Mouse (Mus musculus): ENCODE data around the gene Wdr25.

Wdr25 gene

DNA sequence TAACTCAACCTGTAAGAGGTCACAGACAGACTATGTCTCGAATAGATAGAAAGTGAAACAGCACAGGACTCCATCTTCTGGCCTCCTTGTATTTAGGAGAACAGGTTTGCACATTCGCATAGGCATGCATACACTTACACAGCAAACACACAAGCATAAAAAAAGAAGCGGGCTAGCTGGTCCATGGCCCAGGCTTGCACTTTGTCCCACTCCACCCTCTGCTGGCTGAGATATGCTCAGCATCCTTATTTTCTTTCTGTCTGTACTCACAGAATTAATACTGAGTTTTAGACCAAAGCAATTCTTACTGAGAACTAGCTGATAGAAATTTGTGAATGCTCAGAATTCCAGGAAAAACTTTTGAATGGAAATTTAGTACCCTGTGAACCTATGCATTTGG, 2.6 kb downstream of the Wdr25 start:
- DNase-seq, result peak in 1 of 2 experiments; percentile 60

DNA sequence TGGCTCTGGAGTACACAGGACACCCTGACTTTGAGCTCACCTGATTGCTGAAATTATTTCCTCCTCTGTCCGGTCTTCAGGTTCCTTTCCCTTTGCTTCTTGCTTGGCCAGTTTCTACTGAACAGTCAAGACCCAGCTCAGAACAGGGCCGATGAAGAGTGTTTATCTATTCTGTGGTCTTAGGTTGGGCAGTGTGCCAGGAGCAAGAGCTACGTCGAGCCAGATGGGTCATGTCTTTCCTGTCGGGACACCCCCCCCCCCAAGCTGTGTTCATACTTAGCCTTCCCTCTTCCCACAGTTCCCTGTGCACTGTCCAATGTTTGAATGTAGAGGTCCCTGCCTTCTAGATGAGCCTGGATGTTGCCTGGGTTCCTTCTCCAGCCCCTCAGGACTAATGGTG, 7.9 kb downstream of the Wdr25 start:
- no peak for DNase-seq

DNA sequence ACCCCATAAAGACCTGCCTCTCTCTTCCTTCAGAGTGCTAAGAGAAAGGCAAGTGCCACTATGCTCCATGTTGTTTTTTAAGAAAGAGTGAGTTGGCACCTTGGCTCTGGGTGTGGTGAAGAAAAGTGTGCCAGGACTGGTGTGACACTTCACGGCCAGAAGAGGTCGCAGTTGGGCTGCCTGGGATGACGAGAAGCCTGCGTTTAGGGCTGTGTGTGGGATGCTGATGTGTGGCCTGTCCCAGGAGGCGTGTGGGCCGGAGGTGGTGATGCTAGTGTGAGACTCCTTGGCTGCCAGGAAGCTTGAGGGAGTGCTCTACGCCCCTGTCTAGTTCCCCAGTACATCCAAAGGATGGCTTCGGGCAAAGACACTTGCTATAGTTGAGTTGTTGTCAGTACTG, 9.5 kb downstream of the Wdr25 start:
- peak; percentile 53 for DNase-seq

DNA sequence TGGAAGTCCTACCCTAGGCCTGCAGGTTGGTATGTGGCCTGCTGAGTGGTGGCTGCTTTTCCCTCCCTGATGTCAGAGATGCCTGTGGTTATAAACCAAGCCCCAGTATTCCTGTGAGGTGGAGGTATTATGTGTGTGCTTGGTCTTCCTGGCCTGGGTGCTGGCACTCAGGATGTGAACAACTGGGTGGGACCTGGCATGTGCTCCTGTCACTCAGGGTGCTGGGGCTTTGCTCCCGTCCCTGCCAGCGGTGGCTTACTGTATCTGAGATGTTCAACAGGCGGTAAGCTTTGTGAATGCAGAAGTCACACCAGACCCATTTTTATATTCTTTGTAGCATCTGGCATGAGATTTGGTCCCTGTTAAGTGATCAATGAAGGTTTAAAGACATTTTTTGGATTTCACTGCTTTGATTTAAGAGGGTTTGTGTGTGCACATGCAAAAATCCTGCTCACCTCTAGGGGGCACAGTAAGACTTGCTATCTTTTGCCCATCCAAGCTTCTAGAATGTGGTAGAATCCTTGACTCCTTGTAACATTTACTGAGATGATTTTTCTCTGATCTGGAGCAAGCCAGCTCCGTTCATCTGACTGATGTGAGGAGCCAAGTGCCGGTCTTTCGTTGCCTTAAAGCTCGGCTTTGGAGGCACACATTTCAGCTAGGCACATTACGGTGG, 10.3 kb downstream of the Wdr25 start:
- DNase-seq, result peak; percentile 54 to 69

DNA sequence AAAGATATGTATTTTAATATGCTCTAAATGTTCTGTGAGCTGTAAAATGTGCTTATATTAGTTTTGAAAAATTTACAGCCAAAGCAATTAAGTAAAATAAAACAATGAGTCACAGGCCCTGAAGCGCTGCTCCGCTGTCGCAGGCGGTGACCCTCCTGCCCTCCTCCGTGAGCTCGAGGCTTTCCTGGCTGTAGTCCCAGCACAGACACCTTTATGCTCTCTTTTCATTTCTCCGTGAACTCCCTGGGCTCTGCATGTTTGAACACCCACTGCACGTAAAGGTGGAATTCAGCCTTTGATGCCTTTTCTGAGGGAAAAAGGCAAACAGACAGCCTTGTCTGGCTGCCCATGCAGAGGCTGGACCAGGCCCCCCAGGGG, 10.8 kb downstream of the Wdr25 start:
- no peak for DNase-seq

DNA sequence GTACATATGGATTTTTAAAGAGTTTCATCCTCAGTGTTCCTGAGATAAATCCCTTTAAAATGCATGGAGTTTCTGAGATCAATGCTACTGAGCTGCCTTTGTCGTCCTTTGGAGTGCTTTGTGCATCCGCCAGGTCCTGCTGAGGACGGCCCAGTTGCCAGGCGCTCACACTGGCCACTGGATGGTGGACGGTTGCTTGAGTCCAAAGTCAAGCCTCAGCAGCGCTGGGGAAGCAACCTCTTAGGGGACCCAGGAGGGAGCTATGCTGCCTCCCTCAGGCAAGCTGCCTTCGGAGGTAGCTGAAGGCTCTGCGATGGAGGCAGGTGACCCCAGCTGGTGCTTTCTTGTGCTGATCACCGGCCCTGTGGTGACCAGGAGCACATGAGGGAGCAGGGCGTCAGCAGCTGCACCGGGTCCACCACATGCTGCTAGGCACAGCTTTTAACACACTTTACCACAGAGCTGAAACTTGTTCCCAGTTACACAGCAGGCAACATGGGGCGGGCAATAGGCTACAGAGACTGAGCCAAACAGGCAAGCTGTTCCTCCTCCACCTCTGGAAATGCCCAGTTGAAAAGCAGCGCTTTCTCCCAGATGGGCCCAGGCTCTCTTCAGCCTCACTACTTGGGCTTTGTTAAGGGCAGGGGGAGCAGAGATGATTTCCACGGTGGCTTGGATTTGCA, 12.3 kb downstream of the Wdr25 start:
- DNase-seq, result no peak

DNA sequence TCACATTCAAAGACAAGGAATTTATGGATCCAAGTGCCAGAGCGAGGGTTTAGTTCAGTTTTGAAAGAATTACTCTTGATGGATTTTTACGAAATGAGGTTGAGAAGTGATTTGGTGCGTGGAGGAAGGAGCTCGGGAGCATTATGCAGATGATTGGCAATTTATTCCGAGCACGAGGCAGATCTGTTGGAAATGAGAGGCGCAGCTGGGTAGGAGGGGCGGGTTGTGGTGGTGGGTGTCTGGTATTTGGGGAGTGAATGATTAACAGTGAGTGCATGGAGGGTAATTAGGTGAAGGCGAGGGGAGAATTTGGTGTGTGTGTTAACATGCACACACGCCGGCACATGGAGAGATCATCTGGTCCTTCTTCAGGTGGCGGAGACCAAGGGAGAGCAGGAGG, 13.0 kb downstream of the Wdr25 start:
- no peak for DNase-seq

DNA sequence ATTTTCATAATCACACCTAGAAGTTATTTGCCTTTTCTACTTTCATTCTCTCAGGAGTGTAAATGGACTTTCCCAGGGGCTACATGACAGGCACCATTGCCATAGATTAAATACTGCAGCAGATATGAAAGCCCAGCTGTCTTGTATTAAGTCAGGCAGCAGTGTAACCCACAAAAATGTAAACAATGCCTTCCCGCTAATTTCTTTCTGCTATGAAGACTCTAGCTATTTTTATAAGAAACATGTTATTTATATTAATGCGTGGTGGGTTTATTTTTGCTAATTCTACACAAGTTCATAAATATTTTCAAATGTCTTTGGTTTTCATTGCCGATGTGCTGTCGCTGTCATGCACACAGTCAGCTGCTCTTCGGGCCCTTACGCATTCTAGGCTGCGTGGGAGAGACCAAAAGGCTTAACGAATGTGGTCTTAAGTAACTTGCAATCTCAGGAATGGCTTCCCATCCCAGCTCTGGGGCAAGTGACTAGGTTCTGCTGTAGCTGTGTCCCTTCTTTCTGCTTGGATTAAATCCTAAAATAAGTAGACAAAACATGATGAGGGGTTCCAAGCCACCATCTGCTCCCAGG, 16.5 kb downstream of the Wdr25 start:
- DNase-seq, result no peak

DNA sequence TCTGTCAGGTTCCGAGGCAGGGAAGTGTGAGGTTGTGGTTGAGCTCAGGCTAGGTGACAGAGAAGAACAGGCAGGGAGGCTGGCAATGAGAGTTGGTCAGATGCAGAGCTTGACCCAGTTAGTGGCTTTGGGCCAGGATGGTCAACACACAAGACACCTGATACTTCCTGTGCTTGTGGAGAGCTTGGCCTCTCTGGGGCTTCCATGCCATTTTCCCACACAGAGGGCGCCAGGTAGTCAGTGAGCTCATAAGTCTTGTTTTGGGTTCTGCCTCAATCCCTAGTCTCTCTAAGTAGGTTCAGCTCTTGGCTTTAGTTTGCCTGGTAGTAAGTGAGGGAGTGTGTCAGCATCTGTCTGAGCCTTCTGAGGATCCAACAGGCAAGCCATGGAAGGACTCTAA, 19.0 kb downstream of the Wdr25 start:
- DNase-seq, result no peak

DNA sequence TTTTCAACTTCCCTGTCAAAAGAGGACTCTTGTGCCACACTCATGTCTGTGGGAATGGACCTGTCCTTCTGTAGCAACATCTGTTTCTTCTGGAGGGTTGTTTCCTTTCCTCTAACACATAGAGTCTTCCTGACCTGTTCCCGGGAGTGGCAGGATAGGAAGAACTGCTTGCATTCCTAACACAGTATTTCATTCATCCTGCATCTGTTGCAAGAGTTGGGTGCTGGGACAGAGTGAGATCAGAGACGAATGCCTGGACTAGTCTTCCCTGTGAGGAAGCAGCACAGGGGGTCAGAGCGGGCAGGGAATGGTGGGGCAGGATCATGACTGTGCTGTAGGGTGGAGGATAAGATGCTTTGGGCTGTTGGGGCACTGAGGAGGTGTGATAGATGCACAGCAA, 20.8 kb downstream of the Wdr25 start:
- DNase-seq, result no peak

DNA sequence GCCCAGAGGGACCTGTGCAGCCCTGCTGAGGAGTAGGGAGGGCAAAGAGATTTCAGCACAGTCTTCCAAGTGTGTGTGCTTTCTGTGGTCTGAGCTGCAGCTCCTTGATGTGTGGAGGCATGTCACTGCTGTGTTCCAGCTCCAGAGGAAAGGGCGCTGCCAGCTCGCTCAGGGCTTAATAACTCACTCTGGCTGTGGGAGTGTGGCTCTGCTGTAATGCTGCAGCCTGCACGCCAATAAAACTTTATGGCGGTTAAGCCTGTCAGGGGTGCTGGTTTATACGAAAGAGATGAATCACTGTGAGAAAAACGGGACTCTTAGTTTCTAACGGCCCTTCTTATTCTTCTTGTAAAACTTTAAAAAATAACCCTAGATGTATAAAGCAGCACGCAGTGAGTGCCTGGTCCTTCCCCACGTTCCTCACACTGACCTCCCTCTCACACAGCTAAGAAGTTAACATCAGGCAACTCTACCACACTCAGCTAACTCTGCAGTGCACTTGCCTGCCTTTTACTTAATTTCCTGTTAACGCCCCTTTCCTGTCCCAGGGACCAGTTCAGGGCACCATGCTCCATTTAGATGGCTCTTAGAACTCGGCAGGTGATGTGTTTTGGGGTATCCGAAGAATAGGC, 21.4 kb downstream of the Wdr25 start:
- DNase-seq, result no peak

DNA sequence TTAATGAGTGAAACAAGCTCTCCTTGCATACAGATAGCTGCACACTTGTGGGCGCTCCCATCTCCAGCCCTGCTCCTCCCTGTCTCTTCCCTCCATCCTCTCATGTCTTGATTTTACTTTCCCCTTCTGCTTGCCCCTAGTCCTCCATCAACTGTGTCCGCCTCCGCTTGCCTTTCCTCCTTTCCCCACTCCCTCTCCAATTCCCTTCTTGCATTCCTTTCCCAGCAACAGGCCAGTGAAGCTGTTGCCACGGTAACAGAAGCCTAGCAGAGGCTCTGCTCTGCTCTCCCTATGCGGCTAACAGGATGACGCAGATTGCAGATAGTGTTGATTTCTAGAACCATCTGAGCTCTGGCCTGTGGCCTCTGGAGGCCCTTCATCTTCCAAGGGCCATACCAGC, 22.5 kb downstream of the Wdr25 start:
- DNase-seq, result no peak

DNA sequence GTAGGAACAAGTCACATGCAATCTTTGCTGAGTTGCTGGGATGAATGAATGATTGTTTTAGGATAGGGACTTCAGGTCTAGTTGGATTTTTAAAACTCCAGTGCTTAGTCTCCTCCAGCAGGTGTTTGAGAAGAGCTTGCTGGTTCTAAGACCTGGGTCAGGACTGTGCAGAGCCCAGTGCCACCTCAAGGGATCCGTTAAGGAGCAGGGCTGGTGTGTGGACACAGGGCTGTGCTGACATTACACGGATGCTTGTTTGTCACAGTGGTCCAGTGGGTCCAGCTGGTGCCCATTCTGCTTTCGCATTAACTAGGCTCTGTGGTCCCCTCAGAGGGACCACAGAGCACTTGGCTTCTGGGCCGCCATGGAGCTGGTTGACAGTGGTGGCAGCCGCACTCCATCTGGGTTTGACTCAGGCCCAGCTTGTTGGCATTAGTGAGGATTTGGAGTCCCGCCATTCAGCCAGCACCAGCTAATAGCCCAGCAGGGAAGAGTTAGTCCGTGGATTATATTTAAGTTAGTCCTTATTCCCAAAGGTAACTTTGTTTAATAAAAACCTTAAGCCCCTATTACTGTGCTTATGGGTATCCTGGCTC, 23.1 kb downstream of the Wdr25 start:
- no peak for DNase-seq

DNA sequence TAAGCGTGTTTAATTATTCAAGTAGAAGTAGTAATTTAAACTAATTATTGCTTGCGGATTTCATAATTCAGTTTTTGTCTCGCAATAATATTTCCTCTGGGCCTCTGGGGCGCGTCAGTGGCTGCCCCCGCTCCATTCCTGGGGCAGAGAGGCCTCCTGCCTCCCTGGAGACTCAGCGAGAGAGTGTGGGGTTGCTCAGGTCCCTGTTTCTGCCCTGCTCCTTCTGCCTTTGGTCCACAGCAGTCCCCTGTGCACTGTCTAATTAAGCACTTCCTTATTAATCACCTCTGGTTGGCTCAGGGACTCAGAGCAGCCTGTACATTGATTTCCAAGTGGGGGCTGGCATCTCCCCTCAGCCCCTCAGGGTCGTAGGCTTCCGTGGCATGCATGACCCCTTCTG, 24.1 kb downstream of the Wdr25 start:
- no peak for DNase-seq

DNA sequence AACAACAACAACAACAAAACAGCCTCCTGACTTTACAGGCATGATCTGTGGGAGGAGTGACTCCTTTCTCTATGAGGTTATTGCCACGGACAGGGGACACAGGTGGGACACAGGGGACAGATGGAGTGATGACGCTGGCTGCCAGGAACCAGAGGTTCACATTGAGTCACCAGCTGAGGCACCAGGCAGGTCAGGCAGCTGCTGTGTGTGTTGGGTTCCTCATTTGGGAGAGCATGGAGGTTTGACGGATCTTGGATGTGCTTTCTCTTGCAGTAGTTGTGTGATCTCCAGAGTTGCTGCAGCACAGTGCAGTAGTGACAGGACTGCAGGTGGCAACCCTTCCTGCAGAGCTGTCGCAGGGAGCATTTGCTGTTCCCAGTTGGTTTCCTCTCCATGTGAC, 25.3 kb downstream of the Wdr25 start:
- DNase-seq, result no peak

DNA sequence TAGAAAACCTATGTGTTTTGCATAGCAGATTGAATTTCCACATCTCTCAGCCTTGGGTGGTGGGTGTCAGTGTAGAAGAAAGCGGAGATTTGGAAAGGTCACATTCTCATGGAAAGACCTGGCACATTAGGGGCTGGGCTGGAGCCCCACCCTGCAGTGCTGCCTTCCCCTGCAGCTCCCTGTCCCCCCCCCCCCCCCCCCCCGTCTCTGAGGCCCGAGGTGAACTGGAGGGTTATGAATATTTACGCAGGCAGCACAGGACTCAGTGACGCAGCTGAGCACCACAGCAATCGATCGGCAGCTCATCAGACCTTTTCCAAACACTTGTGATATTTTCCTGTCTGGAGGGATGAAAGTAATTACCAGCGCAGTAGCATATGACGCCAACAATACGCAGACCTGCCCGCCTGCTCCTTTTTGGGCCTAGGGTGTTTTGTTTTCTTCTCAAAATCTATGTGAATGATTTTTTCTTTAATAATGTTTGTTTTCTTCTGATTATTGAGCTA, 33.2 kb downstream of the Wdr25 start:
- no peak for DNase-seq

DNA sequence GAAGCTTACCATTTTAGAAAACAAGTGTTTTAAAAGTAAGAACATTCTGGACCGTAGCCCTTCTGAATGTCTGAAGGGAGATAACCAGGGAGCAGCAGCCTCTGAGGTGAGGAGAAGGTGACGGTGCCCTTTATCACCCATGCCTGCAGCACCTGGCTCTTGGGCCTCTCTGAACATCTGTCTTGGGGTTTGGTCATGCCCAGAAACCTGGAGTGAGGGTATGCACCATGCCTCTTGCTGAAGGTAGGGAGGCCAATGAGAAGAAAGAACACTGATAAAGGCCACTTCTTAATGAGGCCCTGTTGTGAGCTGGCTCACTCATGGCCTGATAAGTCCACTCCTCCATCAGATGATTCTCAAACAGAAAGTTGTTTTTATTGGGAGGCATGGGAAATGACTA, 34.8 kb downstream of the Wdr25 start:
- DNase-seq, result no peak

DNA sequence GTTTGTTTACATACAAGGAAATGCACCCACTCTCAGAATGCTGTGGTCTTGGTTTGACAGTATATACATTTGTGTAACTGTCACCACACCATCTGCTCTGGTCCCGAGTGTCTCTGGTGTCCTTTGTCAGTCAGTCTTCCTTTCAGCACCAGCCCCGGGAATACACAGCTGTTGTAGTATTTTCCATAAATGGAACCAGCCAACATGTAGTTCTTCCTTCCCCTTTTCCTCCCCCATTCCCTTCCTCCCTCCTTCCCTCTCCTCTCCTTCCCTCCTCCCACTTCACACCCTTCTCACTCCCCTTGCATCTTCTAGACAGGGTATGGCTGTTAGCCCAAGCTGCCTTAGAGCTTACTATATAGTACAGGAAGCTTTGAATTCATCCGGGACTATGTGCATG, 36.0 kb downstream of the Wdr25 start:
- no peak for DNase-seq

DNA sequence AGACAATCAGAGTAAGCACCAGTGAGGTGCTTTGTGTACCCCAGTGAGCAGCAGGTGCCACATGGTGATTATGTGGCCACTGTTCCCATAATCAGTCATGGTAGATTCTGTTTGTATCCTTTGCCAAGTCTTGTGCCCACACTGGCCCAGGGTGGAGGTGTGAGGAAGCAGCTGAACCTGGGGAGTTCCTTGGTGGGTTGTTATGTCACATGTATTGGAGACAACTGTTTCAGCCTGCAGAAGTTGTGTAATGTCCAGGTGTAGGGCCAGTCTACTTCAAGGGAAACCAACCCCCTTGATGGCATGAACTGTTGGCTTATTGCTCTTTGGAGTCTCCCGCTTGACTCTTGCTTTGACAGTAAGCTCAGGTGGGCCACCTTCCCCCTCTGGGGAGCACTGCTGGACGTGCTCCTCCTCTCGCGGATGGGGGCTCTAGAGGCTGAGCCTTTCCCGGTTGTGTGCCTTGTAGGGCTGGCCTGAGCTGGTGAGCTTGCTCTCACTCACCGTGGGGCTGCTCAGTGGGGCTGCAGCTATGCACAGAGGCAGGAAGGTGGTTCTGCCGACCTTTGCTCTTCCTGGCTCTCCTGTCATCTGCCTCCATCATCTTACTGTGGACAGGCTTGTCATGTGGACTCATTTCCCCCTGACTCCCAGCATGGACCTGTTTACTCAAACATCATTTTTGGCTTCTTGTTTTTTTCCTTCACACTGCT, 38.1 kb downstream of the Wdr25 start:
- DNase-seq, result no peak

DNA sequence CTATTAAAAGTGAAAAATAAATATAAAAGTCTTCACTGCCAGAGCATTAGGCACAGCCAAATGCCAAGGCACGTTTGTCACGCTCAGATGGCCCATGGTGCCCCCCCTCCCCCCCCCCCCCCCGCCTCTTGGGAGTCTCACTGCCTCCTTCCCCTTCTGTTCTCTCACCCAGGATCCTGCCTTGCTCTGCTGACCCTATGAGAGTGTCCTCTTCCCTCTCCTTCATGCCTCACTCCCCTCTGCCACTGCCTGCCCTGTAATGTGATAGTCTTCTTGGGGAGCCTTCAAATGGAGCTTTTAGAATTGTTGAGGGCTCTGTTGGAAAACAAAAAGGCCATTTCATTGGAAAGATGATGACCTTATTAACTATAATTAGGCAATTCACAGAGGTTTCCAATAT, 38.7 kb downstream of the Wdr25 start:
- peak; percentile 10 to 46 for DNase-seq

DNA sequence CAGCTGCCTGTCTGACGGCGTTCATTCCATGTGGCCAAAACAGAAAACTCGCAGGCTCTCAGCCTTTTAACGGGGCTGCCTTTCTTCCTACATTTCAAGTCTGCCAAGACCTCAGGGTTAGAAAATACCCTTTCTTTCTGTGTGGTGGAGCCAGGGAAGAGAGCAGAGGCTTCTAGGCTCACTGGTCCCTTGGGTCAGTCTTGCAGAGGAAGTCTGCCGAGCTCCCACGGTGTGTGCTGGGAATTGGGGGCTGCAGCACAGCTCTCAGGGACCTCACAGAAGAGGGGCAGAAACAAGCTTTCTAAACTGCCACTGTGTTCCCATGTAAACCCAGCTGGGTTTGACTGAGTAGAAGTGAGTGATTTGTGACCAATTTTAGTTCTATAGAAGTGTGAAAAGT, 40.8 kb downstream of the Wdr25 start:
- DNase-seq, result no peak

DNA sequence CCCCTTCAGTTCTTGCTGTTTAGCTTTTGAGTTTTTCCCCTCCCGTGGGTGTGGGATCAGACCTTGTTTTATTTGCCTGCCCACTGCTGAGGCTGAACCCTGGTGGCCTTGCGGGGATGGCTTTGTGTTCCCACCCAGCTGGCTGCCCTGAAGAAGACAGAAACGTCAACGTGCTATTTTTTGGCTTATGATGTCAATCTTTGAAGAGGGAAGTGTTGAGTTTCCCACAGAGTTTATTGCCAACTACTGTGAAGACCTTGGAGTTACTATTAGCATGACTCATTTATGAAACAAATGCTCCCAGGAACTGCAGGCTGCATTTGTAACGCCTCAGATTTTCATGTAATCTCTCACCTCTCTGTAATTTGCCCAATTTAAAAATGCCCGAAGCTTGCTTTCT, 43.4 kb downstream of the Wdr25 start:
- DNase-seq, result no peak

DNA sequence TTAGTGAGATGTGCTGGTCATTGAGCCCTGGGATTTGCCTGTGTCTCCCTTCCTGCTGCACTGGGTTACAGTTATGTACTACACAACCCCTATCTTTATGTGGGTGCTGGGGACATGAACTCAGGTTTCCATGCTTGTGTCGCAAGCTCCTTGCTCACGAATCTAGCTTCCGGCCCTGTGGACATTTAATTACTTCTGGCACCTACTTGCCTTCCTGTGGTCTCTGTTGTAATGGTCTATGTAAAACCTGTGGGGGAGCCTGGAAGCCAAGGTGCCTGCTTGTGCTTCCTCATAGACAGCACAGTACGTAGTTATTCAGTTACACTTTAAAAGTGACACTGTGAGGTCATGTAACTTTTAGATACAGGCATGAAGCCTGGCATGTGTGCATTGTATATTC, 44.1 kb downstream of the Wdr25 start:
- no peak for DNase-seq
